Mouse (Mus musculus): ENCODE measurements around the gene Xpnpep2.

Xpnpep2 gene

GRCm38 (mm10) chrX:48108394-48109315 is at the start of gene Xpnpep2:
Xpnpep2 (plus strand) TSS chrX:48108725.
- no peak for DNase-seq (ENCODE audit: low read depth, low spot score)

- no peak for DNase-seq (ENCODE audit: low read depth, low spot score)
These were observed 46.0 kb upstream of the Xpnpep2 start for GRCm38 (mm10) chrX:48062481-48062880.

- DNase-seq (ENCODE audit: low read depth, low spot score), result no peak
These were observed 44.2 kb upstream of the Xpnpep2 start for GRCm38 (mm10) chrX:48064166-48064853.

GRCm38 (mm10) chrX:48066891-48067290 is 41.6 kb upstream of the Xpnpep2 start:
- no peak for DNase-seq (ENCODE audit: low read depth, low spot score)

- no peak for DNase-seq (ENCODE audit: low read depth, low spot score)
These were observed 36.6 kb upstream of the Xpnpep2 start for GRCm38 (mm10) chrX:48071961-48072360.

GRCm38 (mm10) chrX:48072401-48072800 is 36.1 kb upstream of the Xpnpep2 start:
- no peak for DNase-seq (ENCODE audit: low read depth, low spot score)

GRCm38 (mm10) chrX:48074691-48075090 is 33.8 kb upstream of the Xpnpep2 start:
- DNase-seq (ENCODE audit: low read depth, low spot score), result no peak

- no peak for DNase-seq (ENCODE audit: low read depth, low spot score)
These were observed 31.6 kb upstream of the Xpnpep2 start for GRCm38 (mm10) chrX:48076806-48077425.

- no peak for DNase-seq (ENCODE audit: low read depth, low spot score)
These were observed 26.2 kb upstream of the Xpnpep2 start for GRCm38 (mm10) chrX:48082364-48082763.

- DNase-seq (ENCODE audit: low read depth, low spot score), result no peak
These were observed 16.4 kb upstream of the Xpnpep2 start for GRCm38 (mm10) chrX:48092129-48092528.

GRCm38 (mm10) chrX:48093555-48093954 is 15.0 kb upstream of the Xpnpep2 start:
- DNase-seq (ENCODE audit: low read depth, low spot score), result no peak

GRCm38 (mm10) chrX:48094658-48095057 is 13.9 kb upstream of the Xpnpep2 start:
- DNase-seq (ENCODE audit: low read depth, low spot score), result no peak

- DNase-seq (ENCODE audit: low read depth, low spot score), result no peak
These were observed 11.9 kb upstream of the Xpnpep2 start for GRCm38 (mm10) chrX:48096580-48096979.

- no peak for DNase-seq (ENCODE audit: low read depth, low spot score)
These were observed 9.9 kb upstream of the Xpnpep2 start for GRCm38 (mm10) chrX:48098470-48099129.

- no peak for DNase-seq (ENCODE audit: low read depth, low spot score)
These were observed 8.7 kb upstream of the Xpnpep2 start for GRCm38 (mm10) chrX:48099871-48100270.

- no peak for DNase-seq (ENCODE audit: low read depth, low spot score)
These were observed 5.3 kb upstream of the Xpnpep2 start for GRCm38 (mm10) chrX:48103256-48103655.

GRCm38 (mm10) chrX:48104736-48105441 is 3.6 kb upstream of the Xpnpep2 start:
- peak; percentile 50 for DNase-seq (ENCODE audit: low read depth, low spot score)

GRCm38 (mm10) chrX:48106226-48106625 is 2.3 kb upstream of the Xpnpep2 start:
- DNase-seq (ENCODE audit: low read depth, low spot score), result no peak

GRCm38 (mm10) chrX:48109316-48109655 is 761 bp downstream of the Xpnpep2 start:
- no peak for DNase-seq (ENCODE audit: low read depth, low spot score)

- no peak for DNase-seq (ENCODE audit: low read depth, low spot score)
These were observed 10.8 kb downstream of the Xpnpep2 start for GRCm38 (mm10) chrX:48119294-48119693.

Data from telencephalon, adult 2 months (tissue).